Mouse (Mus musculus) stomach, postnatal 0 days (tissue): ENCODE results near the gene Ankib1.

Source experiments
- CTCF ChIP-seq: IDR thresholded peaks from 2 replicates; pipeline ENCODE4 v1.5.1; 2016; ENCODE audit warnings: antibody characterized with exemption, low read depth, mild to moderate bottlenecking, moderate library complexity
- EP300 ChIP-seq: optimal IDR thresholded peaks from 2 replicates; pipeline ENCODE3; 2016; ENCODE audit warnings: antibody characterized with exemption

DNA sequence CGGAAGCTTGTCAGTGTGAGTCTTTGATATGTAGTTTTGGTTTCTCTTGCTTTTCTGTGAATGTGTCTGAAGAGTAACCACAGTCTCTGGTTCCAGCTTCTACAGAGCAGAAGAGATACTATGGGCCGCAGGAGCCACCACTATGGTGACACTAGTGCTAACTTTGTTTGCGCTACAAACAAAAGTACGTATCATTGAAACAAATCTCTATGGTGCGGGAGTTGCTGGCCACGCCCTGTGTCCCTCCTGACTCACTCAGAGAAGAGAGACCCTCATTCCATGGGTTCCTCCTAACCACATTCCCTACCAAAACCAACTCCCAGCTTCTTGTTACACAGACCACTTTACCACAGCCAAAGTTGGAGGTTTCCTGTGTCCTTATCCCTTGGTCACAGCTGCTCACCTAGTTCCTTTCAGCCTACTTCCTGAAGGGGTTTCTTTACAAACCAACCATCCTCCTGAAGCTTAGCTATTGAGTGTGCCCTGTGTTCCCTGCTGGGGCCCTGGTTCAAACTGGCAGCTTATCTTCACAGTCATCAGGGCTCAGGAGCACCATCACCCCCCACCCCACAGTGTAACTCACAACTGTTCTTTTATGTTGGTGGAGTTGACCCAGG, 132.7 kb downstream of the Ankib1 start:
- TF ChIP-seq CTCF (no peak), EP300 (no peak)
